Mouse (Mus musculus) myocyte (in vitro differentiated cells): ENCODE data around the gene Eif3l. TPM values are rescaled to one million over a fixed set of nuclear protein-coding genes. Genes with fewer than 3 reads are reported as not detected.

Experiments used
- H3K27me3 ChIP-seq: one replicate; pipeline ENCODE4 v1.6.1; 2011; ENCODE audit not compliant: control insufficient read depth, insufficient read depth, insufficient read length
- H3K36me3 ChIP-seq: one replicate; pipeline ENCODE4 v1.6.1; 2011; ENCODE audit not compliant: control insufficient read depth, insufficient read depth
- H3K4me2 ChIP-seq: one replicate; pipeline ENCODE4 v1.6.1; 2011; ENCODE audit warnings: low read depth, control low read depth
- H3K4me3 ChIP-seq: one replicate; pipeline ENCODE4 v1.5.1; 2011; ENCODE audit warnings: mild to moderate bottlenecking, control low read depth, moderate library complexity
- H3K79me2 ChIP-seq: one replicate; pipeline ENCODE4 v1.6.1; 2011; ENCODE audit not compliant: control insufficient read depth, insufficient read depth
- H3ac ChIP-seq: one replicate; pipeline ENCODE4 v1.6.1; 2011; ENCODE audit not compliant: control insufficient read depth, insufficient read length
- CEBPB ChIP-seq: IDR thresholded peaks from 2 replicates; pipeline ENCODE4 v1.6.1; 2011; ENCODE audit warnings: mild to moderate bottlenecking, moderate library complexity; ENCODE audit not compliant: poor library complexity, insufficient read depth, severe bottlenecking
- E2F4 ChIP-seq: IDR thresholded peaks from one replicate; pipeline ENCODE4 v1.6.1; 2011; ENCODE audit warnings: mild to moderate bottlenecking, control low read depth, moderate library complexity; ENCODE audit not compliant: insufficient read depth
- MAX ChIP-seq: IDR thresholded peaks from one replicate; pipeline ENCODE4 v1.6.1; 2011; ENCODE audit warnings: low read depth, mild to moderate bottlenecking, control low read depth
- MYOD1 ChIP-seq, 3 experiments: IDR thresholded peaks; one replicate each; pipeline ENCODE4 v1.6.1; 2011; ENCODE audit warnings: control low read depth in 2 of 3, low read depth in 2 of 3, mild to moderate bottlenecking in 2 of 3, moderate library complexity in 1 of 3; ENCODE audit not compliant: insufficient read length in 2 of 3, control insufficient read depth in 1 of 3
- MYOG ChIP-seq, 3 experiments: IDR thresholded peaks; one replicate each; pipeline ENCODE4 v1.6.1; 2011; ENCODE audit warnings: control low read depth in 2 of 3, low read depth in 2 of 3, mild to moderate bottlenecking in 2 of 3; ENCODE audit not compliant: insufficient read length in 2 of 3, control insufficient read depth in 1 of 3, insufficient read depth in 1 of 3
- POLR2A ChIP-seq: IDR thresholded peaks from one replicate; pipeline ENCODE4 v1.6.1; 2011; ENCODE audit warnings: low read depth, mild to moderate bottlenecking, control low read depth, moderate library complexity; ENCODE audit not compliant: insufficient read length
- POLR2AphosphoS2 ChIP-seq: IDR thresholded peaks from one replicate; pipeline ENCODE4 v1.6.1; 2011; ENCODE audit warnings: low read depth, control low read depth; ENCODE audit not compliant: insufficient read length
- REST ChIP-seq: IDR thresholded peaks from one replicate; pipeline ENCODE4 v1.6.1; 2011; ENCODE audit warnings: mild to moderate bottlenecking, control low read depth, moderate library complexity; ENCODE audit not compliant: insufficient read depth, insufficient read length
- SRF ChIP-seq: IDR thresholded peaks from one replicate; pipeline ENCODE4 v1.6.1; 2011; ENCODE audit warnings: low read depth; ENCODE audit not compliant: control insufficient read depth, insufficient read length
- TCF12 ChIP-seq: IDR thresholded peaks from one replicate; pipeline ENCODE4 v1.6.1; 2011; ENCODE audit warnings: mild to moderate bottlenecking, control low read depth; ENCODE audit not compliant: poor library complexity, insufficient read depth, severe bottlenecking
- TCF3 ChIP-seq: IDR thresholded peaks from one replicate; pipeline ENCODE4 v1.6.1; 2011; ENCODE audit warnings: low read depth, control low read depth; ENCODE audit not compliant: insufficient read length
- USF1 ChIP-seq: IDR thresholded peaks from one replicate; pipeline ENCODE4 v1.6.1; 2011; ENCODE audit warnings: low read depth, mild to moderate bottlenecking, control low read depth, moderate library complexity
- polyA plus RNA-seq: library from polyadenylated mRNA; unstranded; fragments of >200 nt; fragmentation: generic; extraction: Trizol; gene quantifications from one replicate; pipeline ENCODE4 v1.2.1, GENCODE M21; 2012; ENCODE audit warnings: missing spikeins

Eif3l gene
- polyA plus RNA-seq, 1 experiment = 315 TPM

- Histone ChIP-seq H3K27me3 (no peaks in the 10 kb centered on the region), H3K36me3 (peaks cover 21% of the 10 kb centered on the region), H3K4me3 (no peak overlapping the region), H3K79me2 (peaks cover 19% of the 10 kb centered on the region), H3K4me2 (no peak overlapping the region), H3ac (no peak overlapping the region)
- TF ChIP-seq SRF (no peak), CEBPB (no peak), TCF3 (no peak), MAX (no peak), POLR2AphosphoS2 (no peak), REST (no peak), MYOD1 (IDR thresholded peaks at IDR 0.05; ENCODE audit: control insufficient read depth in 1 of 3, insufficient read length in 2 of 3, low read depth in 2 of 3) (no peak), USF1 (no peak), POLR2A (no peak), TCF12 (no peak), MYOG (IDR thresholded peaks at IDR 0.05; ENCODE audit: control insufficient read depth in 1 of 3, insufficient read depth in 1 of 3, insufficient read length in 2 of 3, low read depth in 2 of 3) (no peak), E2F4 (no peak)
Observed at GRCm38 (mm10) chr15:79111774-79112173, 36.8 kb downstream of the Eif3l start.

- TF ChIP-seq REST (no peak), POLR2A (no peak), SRF (no peak), USF1 (no peak), TCF3 (no peak), MAX (no peak), MYOD1 (IDR thresholded peaks at IDR 0.05; ENCODE audit: control insufficient read depth in 1 of 3, insufficient read length in 2 of 3, low read depth in 2 of 3) (no peak), MYOG (IDR thresholded peaks at IDR 0.05; ENCODE audit: control insufficient read depth in 1 of 3, insufficient read depth in 1 of 3, insufficient read length in 2 of 3, low read depth in 2 of 3) (no peak), CEBPB (no peak), POLR2AphosphoS2 (no peak), TCF12 (no peak), E2F4 (no peak)
- Histone ChIP-seq H3K4me3 (no peak overlapping the region), H3K27me3 (no peaks in the 10 kb centered on the region), H3K36me3 (peaks cover 41% of the 10 kb centered on the region), H3K79me2 (peaks cover 9% of the 10 kb centered on the region), H3ac (no peak overlapping the region), H3K4me2 (no peak overlapping the region)
Observed at GRCm38 (mm10) chr15:79115276-79115675, 40.3 kb downstream of the Eif3l start.

- TF ChIP-seq USF1 = no peak
- no peak for TF ChIP-seq REST
- TF ChIP-seq POLR2A = no peak
- no peak for TF ChIP-seq MYOD1 (IDR thresholded peaks at IDR 0.05; ENCODE audit: control insufficient read depth in 1 of 3, insufficient read length in 2 of 3, low read depth in 2 of 3)
- TF ChIP-seq E2F4 = no peak
- TF ChIP-seq SRF = no peak
- Histone ChIP-seq H3ac (no peak overlapping the region), H3K4me2 (no peak overlapping the region), H3K36me3 (peaks cover 46% of the 10 kb centered on the region), H3K27me3 (no peaks in the 10 kb centered on the region), H3K4me3 (no peak overlapping the region), H3K79me2 (no peaks in the 10 kb centered on the region)
Observed at GRCm38 (mm10) chr15:79119491-79119890, 44.5 kb downstream of the Eif3l start.

DNA sequence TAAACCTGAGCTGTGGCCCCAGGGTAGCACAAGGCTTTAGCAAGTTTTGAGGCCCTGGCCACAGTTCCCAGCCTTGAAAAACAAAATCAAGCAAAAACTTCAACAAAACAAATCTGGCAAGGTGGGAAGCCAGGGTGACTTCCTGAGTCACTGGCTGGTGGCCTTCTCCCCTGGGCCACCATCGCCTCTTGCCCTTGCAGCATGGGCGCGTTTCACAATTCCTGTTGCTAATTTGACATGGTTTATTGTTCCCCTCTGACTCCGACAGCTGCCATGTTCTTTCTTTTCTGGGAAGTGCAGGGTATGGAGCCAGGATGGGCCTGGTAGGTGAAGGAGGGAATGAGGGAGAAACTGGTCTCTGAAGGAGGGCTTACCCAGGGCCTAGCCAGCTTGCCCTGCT is 47.1 kb downstream of the Eif3l start:
- Histone ChIP-seq H3K4me2 (no peak overlapping the region), H3K79me2 (no peaks in the 10 kb centered on the region), H3ac (no peak overlapping the region), H3K36me3 (peaks cover 34% of the 10 kb centered on the region), H3K4me3 (no peak overlapping the region), H3K27me3 (no peaks in the 10 kb centered on the region)
- TF ChIP-seq REST = no peak

DNA sequence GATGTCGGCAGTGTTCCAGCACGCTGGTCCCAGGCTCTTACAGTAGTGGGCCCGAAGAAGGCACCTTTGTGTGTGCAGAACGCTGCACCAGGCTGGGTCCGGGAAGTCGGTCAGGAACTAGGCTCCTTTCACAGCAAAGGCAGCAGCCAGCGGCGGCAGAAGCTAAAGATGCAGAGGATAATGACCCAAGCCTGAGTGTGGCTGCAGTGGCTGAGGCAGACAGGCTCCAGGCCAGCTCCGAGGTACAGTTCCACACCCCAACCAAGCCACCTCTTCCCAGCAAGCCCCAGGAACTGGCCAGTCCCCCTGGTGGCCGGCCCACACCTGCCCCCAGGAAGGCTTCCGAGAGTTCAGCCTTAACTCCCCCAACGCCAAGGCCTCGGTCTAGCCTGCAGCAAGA is 47.6 kb downstream of the Eif3l start:
- Histone ChIP-seq H3K36me3 (peaks cover 35% of the 10 kb centered on the region), H3K27me3 (no peaks in the 10 kb centered on the region), H3K79me2 (no peaks in the 10 kb centered on the region), H3K4me3 (no peak overlapping the region), H3ac (no peak overlapping the region), H3K4me2 (no peak overlapping the region)
- TF ChIP-seq MYOG (IDR thresholded peaks at IDR 0.05; ENCODE audit: control insufficient read depth in 1 of 3, insufficient read depth in 1 of 3, insufficient read length in 2 of 3, low read depth in 2 of 3) (no peak), REST (no peak), SRF (no peak), CEBPB (no peak), MYOD1 (IDR thresholded peaks at IDR 0.05; ENCODE audit: control insufficient read depth in 1 of 3, insufficient read length in 2 of 3, low read depth in 2 of 3) (no peak), POLR2A (no peak), TCF12 (no peak), POLR2AphosphoS2 (no peak), E2F4 (no peak), USF1 (no peak), TCF3 (no peak), MAX (no peak)
